In the genomic region with DNA sequence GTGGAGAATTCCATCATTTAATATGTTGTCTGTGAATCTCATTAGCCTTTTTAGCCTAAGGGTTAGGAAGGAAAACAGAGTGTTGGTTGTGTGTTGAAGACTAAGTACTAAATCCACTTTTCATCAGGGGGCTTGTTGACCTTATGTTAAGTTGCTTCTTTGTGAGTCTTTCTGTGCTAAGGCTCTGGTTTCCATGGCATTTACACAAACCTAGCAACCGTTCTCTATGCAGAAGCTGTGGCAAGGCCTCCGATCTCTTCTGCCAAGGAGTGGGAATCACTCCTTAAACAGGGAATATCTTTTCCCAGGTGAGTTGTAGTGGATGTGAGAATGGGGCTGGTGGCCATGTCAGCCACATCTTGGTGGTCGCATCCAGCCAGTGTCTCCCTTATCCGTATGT, we compare ENCODE assay signal across 18 mouse cellular contexts.
DNase-seq lines count a peak whose midpoint lies in the region; ATAC-seq and TF ChIP-seq lines count a peak whose summit lies in the region.
"Had no signal": no experiment of that assay in that cellular context is flagged by ENCODE, and none has a peak within 500 bp of the region (broad histone marks: within the 10 kb centered on the region; RNA-seq: fewer than 3 reads in every experiment).

No protein-coding gene starts in this region.

- H3K4me3 ChIP-seq in hindbrain, postnatal 0 days (ENCODE audit: low read length), result no peak overlapping the region
- no peak overlapping the region for H3K4me3 ChIP-seq in hindbrain, embryonic 10.5 days
- no peak overlapping the region for H3K4me3 ChIP-seq in midbrain, embryonic 14.5 days (replicated peaks; ENCODE audit: low read depth, low read length)
- H3K4me3 ChIP-seq in midbrain, embryonic 11.5 days (ENCODE audit: low read depth, low read length), result no peak overlapping the region
- H3K4me3 ChIP-seq in limb, embryonic 14.5 days (replicated peaks; ENCODE audit: low read length), result no peak overlapping the region
- H3K4me3 ChIP-seq: embryonic facial prominence, embryonic 13.5 days; forebrain, embryonic 13.5 days; gastrocnemius, adult 2 months; heart, embryonic 13.5 days; hindbrain, embryonic 12.5 days had no signal

- intact Hi-C loops in left cerebral cortex, postnatal 10 days (cut with DNase I), result no loop called here

- TF ChIP-seq POLR2A in limb, embryonic 14.5 days (IDR thresholded peaks at IDR 0.05; ENCODE audit: borderline replicate concordance, extremely low read depth, insufficient read depth, insufficient read length), result no peak

- DNase-seq in hindbrain, postnatal 0 days (ENCODE audit: low spot score), result peak; percentile 58
- no peak for DNase-seq in hindbrain, embryonic 10.5 days (ENCODE audit: low spot score)
- peak; percentile 50 for DNase-seq in midbrain, embryonic 14.5 days
- no peak for DNase-seq in midbrain, embryonic 11.5 days (ENCODE audit: low spot score, missing footprints)
- DNase-seq in brain, adult 2 months (ENCODE audit: low read depth, low spot score), result peak; percentile 18
- peak; percentile 34 for DNase-seq in limb, embryonic 14.5 days (ENCODE audit: low spot score)
- DNase-seq in left cerebral cortex, postnatal 10 days (ENCODE audit: extremely low spot score in 1 of 2, low spot score in 2 of 2), result no peak
- DNase-seq: adrenal gland, postnatal 10 days; cerebellum, adult 18-20 months; cerebellum, adult 9-11 months; cerebellum, postnatal 36 days; gastrocnemius, adult 2 months; gastrocnemius, postnatal 25 days; heart, postnatal 36 days had no signal

- H3K27ac ChIP-seq in hindbrain, postnatal 0 days, result no peak overlapping the region
- H3K27ac ChIP-seq in hindbrain, embryonic 10.5 days, result no peak overlapping the region
- H3K27ac ChIP-seq in midbrain, embryonic 14.5 days (replicated peaks; ENCODE audit: low read depth, low read length), result no peak overlapping the region
- no peak overlapping the region for H3K27ac ChIP-seq in midbrain, embryonic 11.5 days (ENCODE audit: low read depth, low read length)
- H3K27ac ChIP-seq in limb, embryonic 14.5 days (replicated peaks; ENCODE audit: low read depth, low read length), result no peak overlapping the region
- H3K27ac ChIP-seq: embryonic facial prominence, embryonic 13.5 days; forebrain, embryonic 13.5 days; gastrocnemius, adult 2 months; heart, embryonic 13.5 days; hindbrain, embryonic 12.5 days had no signal

- no peak overlapping the region for H3K9ac ChIP-seq in hindbrain, postnatal 0 days (replicated peaks; ENCODE audit: low read length)
- H3K9ac ChIP-seq in midbrain, embryonic 14.5 days (replicated peaks; ENCODE audit: low read length), result no peak overlapping the region
- H3K9ac ChIP-seq in midbrain, embryonic 11.5 days (ENCODE audit: low read length), result no peak overlapping the region
- H3K9ac ChIP-seq in limb, embryonic 14.5 days (ENCODE audit: low read depth, low read length, severe bottlenecking), result no peak overlapping the region
- H3K9ac ChIP-seq: embryonic facial prominence, embryonic 13.5 days; forebrain, embryonic 13.5 days; heart, embryonic 13.5 days; hindbrain, embryonic 12.5 days had no signal

- H3K4me2 ChIP-seq in hindbrain, postnatal 0 days (ENCODE audit: low read depth, low read length), result no peak overlapping the region
- H3K4me2 ChIP-seq in midbrain, embryonic 14.5 days (ENCODE audit: low read length), result no peak overlapping the region
- no peak overlapping the region for H3K4me2 ChIP-seq in midbrain, embryonic 11.5 days
- no peak overlapping the region for H3K4me2 ChIP-seq in limb, embryonic 14.5 days (replicated peaks; ENCODE audit: low read depth, low read length, severe bottlenecking)
- H3K4me2 ChIP-seq: embryonic facial prominence, embryonic 13.5 days; forebrain, embryonic 13.5 days; heart, embryonic 13.5 days; hindbrain, embryonic 12.5 days had no signal

- H3K27me3 ChIP-seq in hindbrain, postnatal 0 days (ENCODE audit: insufficient read depth, low read length), result no peaks in the 10 kb centered on the region; the same call in 1 of the 2 replicates
- peaks cover 68% of the 10 kb centered on the region for H3K27me3 ChIP-seq in hindbrain, embryonic 10.5 days (ENCODE audit: insufficient read depth, poor library complexity, severe bottlenecking)
- H3K27me3 ChIP-seq in midbrain, embryonic 14.5 days (ENCODE audit: control insufficient read depth, insufficient read depth, low read length), result peaks cover 47% of the 10 kb centered on the region
- H3K27me3 ChIP-seq in midbrain, embryonic 11.5 days (ENCODE audit: control insufficient read depth, insufficient read depth, low read length), result peaks cover 27% of the 10 kb centered on the region
- H3K27me3 ChIP-seq in limb, embryonic 14.5 days (ENCODE audit: control insufficient read depth, insufficient read depth, low read length), result no peaks in the 10 kb centered on the region

- H3K4me1 ChIP-seq in hindbrain, postnatal 0 days (ENCODE audit: insufficient read depth, low read length), result no peaks in the 10 kb centered on the region
- peaks cover 5% of the 10 kb centered on the region; the same call in 1 of the 2 replicates for H3K4me1 ChIP-seq in hindbrain, embryonic 10.5 days (replicated peaks)
- H3K4me1 ChIP-seq in midbrain, embryonic 14.5 days (ENCODE audit: control insufficient read depth, insufficient read depth, low read length), result 0 out of 2 replicates have a peak, but pooled peaks cover under 1% of the 10 kb centered on the region
- no peaks in the 10 kb centered on the region for H3K4me1 ChIP-seq in midbrain, embryonic 11.5 days (ENCODE audit: control insufficient read depth, insufficient read depth, low read length)
- H3K4me1 ChIP-seq in limb, embryonic 14.5 days (ENCODE audit: control insufficient read depth, insufficient read depth, low read length), result 0 out of 2 replicates have a peak, but pooled peaks cover 4% of the 10 kb centered on the region
- H3K4me1 ChIP-seq: embryonic facial prominence, embryonic 13.5 days; heart, embryonic 13.5 days; hindbrain, embryonic 12.5 days had no signal

- 66% methylated on average over 4 of the region's 4 CpGs for WGBS in hindbrain, postnatal 0 days
- WGBS in hindbrain, embryonic 10.5 days, result 81% methylated on average over 4 of the region's 4 CpGs
- 57% methylated on average over 4 of the region's 4 CpGs for WGBS in midbrain, embryonic 14.5 days
- 61% methylated on average over 4 of the region's 4 CpGs for WGBS in midbrain, embryonic 11.5 days
- WGBS in limb, embryonic 14.5 days, result 71% methylated on average over 4 of the region's 4 CpGs

- TF ChIP-seq CTCF in hindbrain, postnatal 0 days (IDR thresholded peaks at IDR 0.05; ENCODE audit: low read depth), result no peak

- ATAC-seq in hindbrain, postnatal 0 days, result no peak
- ATAC-seq in midbrain, embryonic 14.5 days (ENCODE audit: low FRiP score, low TSS enrichment), result no peak
- no peak for ATAC-seq in midbrain, embryonic 11.5 days (ENCODE audit: low FRiP score)
- peak; percentile 30; the same call in 1 of the 2 replicates for ATAC-seq in limb, embryonic 14.5 days (ENCODE audit: low FRiP score, low read depth)
- ATAC-seq: forebrain, embryonic 13.5 days had no signal

- no peaks in the 10 kb centered on the region for H3K9me3 ChIP-seq in hindbrain, postnatal 0 days (ENCODE audit: low read length)
- no peaks in the 10 kb centered on the region for H3K9me3 ChIP-seq in hindbrain, embryonic 10.5 days
- no peaks in the 10 kb centered on the region for H3K9me3 ChIP-seq in midbrain, embryonic 14.5 days (ENCODE audit: control insufficient read depth, low read length)
- H3K9me3 ChIP-seq in midbrain, embryonic 11.5 days (ENCODE audit: control insufficient read depth, low read length), result no peaks in the 10 kb centered on the region
- no peaks in the 10 kb centered on the region for H3K9me3 ChIP-seq in limb, embryonic 14.5 days (ENCODE audit: control insufficient read depth, low read length)
- H3K9me3 ChIP-seq: embryonic facial prominence, embryonic 13.5 days; forebrain, embryonic 13.5 days; heart, embryonic 13.5 days; hindbrain, embryonic 12.5 days had no signal

- H3K36me3 ChIP-seq in hindbrain, postnatal 0 days (ENCODE audit: insufficient read depth, low read length), result no peaks in the 10 kb centered on the region
- H3K36me3 ChIP-seq in hindbrain, embryonic 10.5 days, result no peaks in the 10 kb centered on the region
- no peaks in the 10 kb centered on the region for H3K36me3 ChIP-seq in midbrain, embryonic 14.5 days (ENCODE audit: control insufficient read depth, insufficient read depth, low read length)
- H3K36me3 ChIP-seq in midbrain, embryonic 11.5 days (ENCODE audit: control insufficient read depth, insufficient read depth, low read length), result no peaks in the 10 kb centered on the region
- no peaks in the 10 kb centered on the region for H3K36me3 ChIP-seq in limb, embryonic 14.5 days (ENCODE audit: control insufficient read depth, insufficient read depth, low read length)
- H3K36me3 ChIP-seq: embryonic facial prominence, embryonic 13.5 days; heart, embryonic 13.5 days; hindbrain, embryonic 12.5 days had no signal

Comparison
In these comparisons a context has a peak if more than half of its experiments do, and no peak if none do; other contexts are left out.
1. DNase-seq: peak in hindbrain, postnatal 0 days (single experiment), midbrain, embryonic 14.5 days (single experiment), brain, adult 2 months (single experiment) and limb, embryonic 14.5 days (single experiment); none in hindbrain, embryonic 10.5 days (single experiment), midbrain, embryonic 11.5 days (single experiment) and left cerebral cortex, postnatal 10 days (0 of 2).